Mouse (Mus musculus): ENCODE measurements around the gene Alx3. TPM values are rescaled to one million over a fixed set of nuclear protein-coding genes. Genes with fewer than 3 reads are reported as not detected.

The Alx3 gene
- polyA plus RNA-seq, 1 experiment from 2014 or later = 0.26 TPM

DNA sequence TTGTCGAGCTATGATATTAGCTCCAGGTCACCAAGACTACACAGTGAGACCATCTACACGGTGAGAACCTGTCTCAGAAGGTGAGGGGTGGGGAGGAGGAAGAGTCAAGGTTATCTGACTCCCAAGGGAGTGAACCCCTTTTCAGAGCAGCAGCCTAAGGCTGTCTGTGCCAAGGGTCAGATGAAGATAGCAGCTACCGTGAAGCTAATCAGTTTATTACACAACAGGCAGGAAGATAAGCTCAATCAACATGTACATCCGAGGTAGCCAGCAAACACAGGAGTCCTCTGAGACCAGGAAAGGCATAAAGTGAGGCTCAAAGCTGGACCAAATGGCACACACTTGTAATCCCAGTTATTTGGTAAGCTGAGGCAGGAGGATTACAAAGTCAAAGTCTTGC is 14.0 kb downstream of the Alx3 start:
- H3K9me3 ChIP-seq (ENCODE audit: control insufficient read depth, low read length) = no peaks in the 10 kb centered on the region
- no peak overlapping the region for H3K4me3 ChIP-seq (ENCODE audit: low read length)
- ATAC-seq (ENCODE audit: low FRiP score, low TSS enrichment) = no peak
- no peaks in the 10 kb centered on the region for H3K4me1 ChIP-seq (ENCODE audit: control insufficient read depth, insufficient read depth, low read length)
- WGBS = 54% methylated on average over 4 of the region's 4 CpGs
- no peak overlapping the region for H3K4me2 ChIP-seq (replicated peaks; ENCODE audit: low read depth, low read length)
- peaks cover 20% of the 10 kb centered on the region for H3K36me3 ChIP-seq (ENCODE audit: control insufficient read depth, insufficient read depth, low read length)
- H3K27me3 ChIP-seq (ENCODE audit: control insufficient read depth, insufficient read depth, low read length) = peaks cover 6% of the 10 kb centered on the region
- H3K9ac ChIP-seq (ENCODE audit: low read depth, low read length) = no peak overlapping the region
- no peak overlapping the region for H3K27ac ChIP-seq (ENCODE audit: low read depth, low read length)

DNA sequence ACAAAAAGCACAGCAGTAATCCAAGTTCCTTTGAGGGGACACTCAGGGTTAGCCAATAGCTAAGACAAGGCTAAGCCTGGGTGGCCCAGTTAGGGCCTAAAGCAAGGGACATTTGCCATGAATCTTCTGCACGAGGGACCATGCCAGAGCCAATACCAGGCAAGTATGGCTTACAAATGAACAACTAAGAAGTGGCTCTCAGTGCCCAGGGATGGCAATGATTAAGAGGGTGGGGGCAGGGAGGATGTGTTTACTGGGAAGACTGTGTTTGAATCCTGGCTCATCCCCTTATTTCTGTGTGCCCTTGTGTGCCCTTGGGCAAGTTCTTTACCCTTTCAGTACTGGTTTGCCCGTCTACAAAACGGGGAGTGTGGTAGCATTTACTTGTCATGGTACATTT is 14.5 kb downstream of the Alx3 start:
- Histone ChIP-seq H3K4me3 (ENCODE audit: low read length) (no peak overlapping the region), H3K9ac (ENCODE audit: low read depth, low read length) (no peak overlapping the region), H3K4me2 (replicated peaks; ENCODE audit: low read depth, low read length) (no peak overlapping the region), H3K27ac (ENCODE audit: low read depth, low read length) (no peak overlapping the region), H3K9me3 (ENCODE audit: control insufficient read depth, low read length) (no peaks in the 10 kb centered on the region), H3K36me3 (ENCODE audit: control insufficient read depth, insufficient read depth, low read length) (peaks cover 26% of the 10 kb centered on the region), H3K4me1 (ENCODE audit: control insufficient read depth, insufficient read depth, low read length) (no peaks in the 10 kb centered on the region), H3K27me3 (ENCODE audit: control insufficient read depth, insufficient read depth, low read length) (peaks cover 6% of the 10 kb centered on the region)
- ATAC-seq (ENCODE audit: low FRiP score, low TSS enrichment) = no peak
- WGBS = 62% methylated on average over 3 of the region's 3 CpGs

DNA sequence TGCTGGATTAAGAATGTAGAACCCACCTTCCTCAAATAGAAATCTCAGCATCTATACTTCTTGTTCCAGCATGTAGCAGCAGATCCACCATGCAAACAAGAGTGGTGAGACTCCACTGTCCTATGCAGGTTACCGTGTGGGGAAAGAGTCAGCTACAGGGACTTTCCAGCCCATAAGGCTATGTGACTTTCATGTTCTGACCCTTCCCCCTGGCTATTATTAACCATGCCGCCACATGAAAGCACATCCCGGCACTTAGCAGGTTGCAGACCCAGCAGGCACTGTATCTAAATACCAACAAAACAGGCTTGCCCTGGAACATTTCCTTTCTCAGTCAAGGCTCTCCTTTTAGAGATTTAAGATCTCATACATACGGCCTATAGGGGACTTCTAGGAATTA is 16.6 kb downstream of the Alx3 start:
- no peak overlapping the region for H3K27ac ChIP-seq (ENCODE audit: low read depth, low read length)
- H3K4me3 ChIP-seq (ENCODE audit: low read length) = no peak overlapping the region
- ATAC-seq (ENCODE audit: low FRiP score, low TSS enrichment) = no peak
- no peaks in the 10 kb centered on the region for H3K4me1 ChIP-seq (ENCODE audit: control insufficient read depth, insufficient read depth, low read length)
- 63% methylated on average over 4 of the region's 4 CpGs for WGBS
- no peak overlapping the region for H3K4me2 ChIP-seq (replicated peaks; ENCODE audit: low read depth, low read length)
- H3K9ac ChIP-seq (ENCODE audit: low read depth, low read length) = no peak overlapping the region
- no peaks in the 10 kb centered on the region for H3K27me3 ChIP-seq (ENCODE audit: control insufficient read depth, insufficient read depth, low read length)
- peaks cover 46% of the 10 kb centered on the region for H3K36me3 ChIP-seq (ENCODE audit: control insufficient read depth, insufficient read depth, low read length)
- H3K9me3 ChIP-seq (ENCODE audit: control insufficient read depth, low read length) = no peaks in the 10 kb centered on the region

GRCm38 (mm10) chr3:107612902-107613525 is 18.2 kb downstream of the Alx3 start:
- H3K36me3 ChIP-seq (ENCODE audit: control insufficient read depth, insufficient read depth, low read length) = peaks cover 62% of the 10 kb centered on the region
- H3K4me3 ChIP-seq (ENCODE audit: low read length) = no peak overlapping the region
- no peak overlapping the region for H3K4me2 ChIP-seq (replicated peaks; ENCODE audit: low read depth, low read length)
- H3K4me1 ChIP-seq (ENCODE audit: control insufficient read depth, insufficient read depth, low read length) = no peaks in the 10 kb centered on the region
- peak; percentile 35; the same call in 1 of the 2 replicates for ATAC-seq (ENCODE audit: low FRiP score, low TSS enrichment)
- no peak overlapping the region for H3K27ac ChIP-seq (ENCODE audit: low read depth, low read length)
- no peaks in the 10 kb centered on the region for H3K9me3 ChIP-seq (ENCODE audit: control insufficient read depth, low read length)
- WGBS = 87% methylated on average over 11 of the region's 11 CpGs
- no peaks in the 10 kb centered on the region for H3K27me3 ChIP-seq (ENCODE audit: control insufficient read depth, insufficient read depth, low read length)
- no peak overlapping the region for H3K9ac ChIP-seq (ENCODE audit: low read depth, low read length)

DNA sequence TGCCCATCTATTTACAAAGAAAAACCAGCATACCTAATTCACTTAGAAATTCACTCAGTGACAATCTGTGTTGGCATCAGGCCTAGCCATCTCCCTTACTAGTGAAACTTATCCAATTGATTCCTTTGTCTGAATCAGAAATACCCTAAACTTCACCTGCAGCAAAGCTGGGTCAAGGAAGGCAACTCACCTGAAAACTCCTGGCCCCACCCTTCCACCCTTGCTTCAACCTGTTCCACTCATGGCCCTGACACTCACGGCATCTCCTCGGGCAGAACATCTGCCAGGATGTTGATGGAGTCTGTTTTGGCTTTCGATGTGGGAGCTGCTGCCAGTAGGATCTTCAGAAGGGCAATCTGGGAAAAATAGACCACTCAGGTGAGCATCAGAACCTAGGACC is 23.0 kb downstream of the Alx3 start:
- Histone ChIP-seq H3K4me2 (replicated peaks; ENCODE audit: low read depth, low read length) (no peak overlapping the region), H3K9me3 (ENCODE audit: control insufficient read depth, low read length) (no peaks in the 10 kb centered on the region), H3K4me1 (ENCODE audit: control insufficient read depth, insufficient read depth, low read length) (no peaks in the 10 kb centered on the region), H3K36me3 (ENCODE audit: control insufficient read depth, insufficient read depth, low read length) (peaks cover 95% of the 10 kb centered on the region), H3K27ac (ENCODE audit: low read depth, low read length) (no peak overlapping the region), H3K4me3 (ENCODE audit: low read length) (no peak overlapping the region), H3K9ac (ENCODE audit: low read depth, low read length) (no peak overlapping the region), H3K27me3 (ENCODE audit: control insufficient read depth, insufficient read depth, low read length) (no peaks in the 10 kb centered on the region)
- WGBS = 88% methylated on average over 3 of the region's 3 CpGs
- ATAC-seq (ENCODE audit: low FRiP score, low TSS enrichment) = no peak

- Histone ChIP-seq H3K27me3 (ENCODE audit: control insufficient read depth, insufficient read depth, low read length) (no peaks in the 10 kb centered on the region), H3K36me3 (ENCODE audit: control insufficient read depth, insufficient read depth, low read length) (peaks cover 94% of the 10 kb centered on the region), H3K4me1 (ENCODE audit: control insufficient read depth, insufficient read depth, low read length) (no peaks in the 10 kb centered on the region), H3K9ac (ENCODE audit: low read depth, low read length) (no peak overlapping the region), H3K4me2 (replicated peaks; ENCODE audit: low read depth, low read length) (no peak overlapping the region), H3K27ac (ENCODE audit: low read depth, low read length) (no peak overlapping the region), H3K9me3 (ENCODE audit: control insufficient read depth, low read length) (no peaks in the 10 kb centered on the region), H3K4me3 (ENCODE audit: low read length) (no peak overlapping the region)
- WGBS = 86% methylated on average over 6 of the region's 6 CpGs
- no peak for ATAC-seq (ENCODE audit: low FRiP score, low TSS enrichment)
These were observed 25.1 kb downstream of the Alx3 start for GRCm38 (mm10) chr3:107619911-107620310.

- Histone ChIP-seq H3K4me1 (ENCODE audit: control insufficient read depth, insufficient read depth, low read length) (no peaks in the 10 kb centered on the region), H3K27me3 (ENCODE audit: control insufficient read depth, insufficient read depth, low read length) (no peaks in the 10 kb centered on the region), H3K36me3 (ENCODE audit: control insufficient read depth, insufficient read depth, low read length) (peaks cover 93% of the 10 kb centered on the region), H3K9me3 (ENCODE audit: control insufficient read depth, low read length) (no peaks in the 10 kb centered on the region), H3K4me3 (ENCODE audit: low read length) (no peak overlapping the region), H3K27ac (ENCODE audit: low read depth, low read length) (no peak overlapping the region), H3K9ac (ENCODE audit: low read depth, low read length) (no peak overlapping the region), H3K4me2 (replicated peaks; ENCODE audit: low read depth, low read length) (no peak overlapping the region)
- no peak for ATAC-seq (ENCODE audit: low FRiP score, low TSS enrichment)
- WGBS = 90% methylated on average over 21 of the region's 21 CpGs
These were observed 26.6 kb downstream of the Alx3 start for GRCm38 (mm10) chr3:107621286-107622075.

DNA sequence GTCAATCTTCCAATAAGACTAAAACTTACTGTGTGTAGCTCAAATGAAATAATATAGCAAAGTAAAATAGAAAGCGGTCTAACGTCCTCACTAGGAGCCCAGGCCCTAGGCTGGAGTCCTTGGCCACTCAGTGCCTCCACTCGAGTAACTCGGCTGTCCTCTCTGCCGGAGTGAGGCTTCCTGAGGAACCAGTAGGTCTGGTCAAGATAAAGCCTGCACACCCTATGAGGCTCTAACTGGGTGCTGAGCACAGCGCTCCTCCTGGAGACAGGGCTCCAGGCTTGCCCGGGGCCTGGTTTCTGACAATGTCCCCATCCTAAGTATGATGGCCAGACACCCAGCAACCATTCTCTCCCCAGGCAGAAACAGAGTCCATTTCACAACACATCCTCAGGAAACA is 27.7 kb downstream of the Alx3 start:
- Histone ChIP-seq H3K36me3 (ENCODE audit: control insufficient read depth, insufficient read depth, low read length) (peaks cover 94% of the 10 kb centered on the region), H3K4me2 (replicated peaks; ENCODE audit: low read depth, low read length) (no peak overlapping the region), H3K9ac (ENCODE audit: low read depth, low read length) (no peak overlapping the region), H3K27me3 (ENCODE audit: control insufficient read depth, insufficient read depth, low read length) (no peaks in the 10 kb centered on the region), H3K4me1 (ENCODE audit: control insufficient read depth, insufficient read depth, low read length) (no peaks in the 10 kb centered on the region), H3K27ac (ENCODE audit: low read depth, low read length) (no peak overlapping the region), H3K9me3 (ENCODE audit: control insufficient read depth, low read length) (no peaks in the 10 kb centered on the region), H3K4me3 (ENCODE audit: low read length) (no peak overlapping the region)
- 93% methylated on average over 7 of the region's 7 CpGs for WGBS
- no peak for ATAC-seq (ENCODE audit: low FRiP score, low TSS enrichment)

- no peaks in the 10 kb centered on the region for H3K4me1 ChIP-seq (ENCODE audit: control insufficient read depth, insufficient read depth, low read length)
- no peak overlapping the region for H3K9ac ChIP-seq (ENCODE audit: low read depth, low read length)
- WGBS = 98% methylated on average over 8 of the region's 8 CpGs
- no peak overlapping the region for H3K27ac ChIP-seq (ENCODE audit: low read depth, low read length)
- H3K4me2 ChIP-seq (replicated peaks; ENCODE audit: low read depth, low read length) = no peak overlapping the region
- H3K36me3 ChIP-seq (ENCODE audit: control insufficient read depth, insufficient read depth, low read length) = peaks cover 85% of the 10 kb centered on the region
- ATAC-seq (ENCODE audit: low FRiP score, low TSS enrichment) = no peak
- no peak overlapping the region for H3K4me3 ChIP-seq (ENCODE audit: low read length)
- H3K9me3 ChIP-seq (ENCODE audit: control insufficient read depth, low read length) = no peaks in the 10 kb centered on the region
- no peaks in the 10 kb centered on the region for H3K27me3 ChIP-seq (ENCODE audit: control insufficient read depth, insufficient read depth, low read length)
These were observed 29.6 kb downstream of the Alx3 start for GRCm38 (mm10) chr3:107624424-107624823.

All from kidney, embryonic 14.5 days (tissue).